Mouse (Mus musculus) right cerebral cortex, postnatal 4 days (tissue): Measurements from ENCODE around the gene Suclg1.
A peak's percentile ranks its signal among the peaks of the same experiment; 100 is the strongest.

Experiments
- DNase-seq: peaks from one replicate; pipeline ENCODE4 v3.0.0-alpha.2; 2022

Gene Suclg1

DNA sequence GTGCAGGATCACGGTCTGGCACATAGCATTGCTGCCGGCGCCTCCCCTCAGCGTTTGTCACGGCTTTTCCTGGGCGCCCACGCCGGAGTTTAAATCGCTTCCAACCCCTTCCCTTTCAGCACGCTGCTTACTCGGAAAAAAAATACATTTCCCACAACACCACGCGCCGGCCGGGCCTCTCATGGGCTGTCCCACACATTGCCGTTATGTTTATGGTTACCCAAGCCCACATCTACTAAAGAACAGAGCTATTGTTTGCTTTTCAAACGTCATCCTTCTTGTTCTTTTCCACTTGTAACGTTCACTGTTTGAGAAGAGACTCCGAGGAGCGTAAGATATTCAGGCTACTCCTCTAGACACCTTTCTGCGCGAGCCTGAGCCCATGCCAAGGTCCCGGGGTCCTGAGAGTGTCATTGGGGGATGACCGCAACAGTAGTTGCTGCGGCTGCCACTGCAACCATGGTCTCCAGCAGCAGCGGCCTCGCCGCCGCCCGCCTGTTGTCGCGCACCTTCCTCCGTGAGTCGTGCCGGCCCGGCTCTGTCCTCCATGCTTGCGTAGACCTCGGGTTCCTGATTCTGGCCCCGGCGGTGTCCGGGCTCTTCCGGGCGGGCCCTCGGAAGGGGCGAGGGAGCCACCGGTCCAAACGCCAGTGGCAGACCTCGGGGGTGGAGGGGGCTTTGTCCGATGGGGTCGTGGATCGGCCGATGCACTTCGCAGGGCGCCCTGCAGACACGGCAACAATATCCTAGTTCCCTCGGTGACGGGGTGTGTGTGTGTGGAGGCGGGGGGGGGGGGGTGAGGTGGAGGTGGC lies at the start of gene Suclg1:
Suclg1 (plus strand) TSS at position 146 of the 812 bp plus-strand sequence.
- peak; percentile 82 for DNase-seq

DNA sequence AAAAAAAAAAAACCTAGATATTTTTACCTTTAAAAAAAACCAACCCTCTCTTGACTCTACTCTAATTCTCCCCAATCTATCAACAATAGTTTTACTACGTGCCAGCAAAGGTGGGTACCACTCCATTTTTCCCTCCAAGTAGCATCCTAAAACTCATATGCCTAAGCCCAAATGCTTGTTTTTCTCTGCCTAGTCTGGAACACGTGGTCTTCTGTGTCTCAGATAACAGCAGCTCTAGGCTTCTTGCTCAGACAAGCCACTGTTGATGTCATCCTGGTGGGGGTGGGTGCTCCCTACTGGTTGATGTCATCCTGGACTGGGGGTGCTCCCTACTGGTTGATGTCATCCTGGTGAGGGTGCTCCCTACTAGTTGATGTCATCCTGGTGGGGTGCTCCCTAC lies 44.5 kb upstream of the Suclg1 start:
- DNase-seq, result no peak

DNA sequence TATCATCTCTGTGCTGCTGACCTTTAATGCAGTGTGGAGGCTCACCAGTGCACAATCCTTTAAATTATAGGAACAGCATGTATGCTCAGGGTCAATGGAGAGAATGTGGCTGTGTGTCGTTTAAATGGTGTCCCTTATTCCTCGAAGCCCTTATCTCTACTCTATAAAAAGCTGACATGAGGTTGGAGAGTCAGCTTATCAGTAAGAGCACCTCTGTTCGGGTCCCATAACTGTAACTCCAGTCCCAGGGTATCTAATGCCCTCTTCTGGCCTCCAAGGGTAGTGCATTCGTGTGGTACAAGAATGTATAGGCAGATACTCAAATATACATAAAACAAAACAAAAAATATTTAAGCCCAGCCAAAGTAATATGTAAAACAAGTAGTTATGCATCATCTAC lies 43.2 kb upstream of the Suclg1 start:
- DNase-seq, result no peak

DNA sequence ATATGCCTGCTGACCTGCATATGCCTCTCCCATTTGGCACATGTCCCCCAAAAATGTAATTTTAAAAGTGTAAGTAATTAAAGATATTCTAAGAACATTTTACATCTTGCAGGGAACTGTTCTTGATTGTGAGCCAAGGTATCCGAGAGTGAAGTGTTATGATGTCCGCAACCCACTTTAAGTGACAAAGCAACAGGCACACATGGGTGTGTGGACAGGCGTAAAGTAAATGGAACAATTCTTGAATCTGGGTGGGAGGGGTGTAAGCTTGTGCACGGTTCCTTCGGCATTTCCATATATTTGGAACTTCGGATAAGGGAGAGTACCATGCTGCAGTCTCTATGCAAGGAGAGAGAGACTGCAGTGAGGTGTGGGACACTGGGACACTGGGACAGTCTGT lies 38.6 kb upstream of the Suclg1 start:
- no peak for DNase-seq

DNA sequence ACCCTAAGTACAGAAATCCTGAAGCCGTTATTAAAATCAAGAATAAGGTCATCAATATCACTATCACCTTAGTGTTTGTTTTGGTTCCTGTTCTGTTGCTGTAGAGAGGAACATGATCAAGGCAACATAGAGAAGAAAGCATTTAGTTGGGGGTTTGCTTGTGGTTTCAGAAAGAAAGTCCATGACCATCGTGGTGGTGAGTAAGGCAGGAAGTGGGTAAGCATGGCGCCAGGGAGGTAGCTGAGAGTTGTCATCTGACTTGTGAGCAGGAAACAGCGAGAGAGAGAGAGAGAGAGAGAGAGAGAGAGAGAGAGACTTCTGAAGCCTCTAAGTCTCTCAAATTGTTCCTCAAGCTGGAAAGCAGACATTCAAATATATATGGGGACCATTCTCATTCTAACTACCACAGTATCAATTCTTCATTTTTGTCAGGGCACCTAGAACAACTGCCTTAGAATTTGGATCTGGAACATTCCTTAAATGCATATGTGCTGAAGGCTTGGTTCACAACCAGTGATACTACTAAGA lies 37.7 kb upstream of the Suclg1 start:
- DNase-seq, result no peak

DNA sequence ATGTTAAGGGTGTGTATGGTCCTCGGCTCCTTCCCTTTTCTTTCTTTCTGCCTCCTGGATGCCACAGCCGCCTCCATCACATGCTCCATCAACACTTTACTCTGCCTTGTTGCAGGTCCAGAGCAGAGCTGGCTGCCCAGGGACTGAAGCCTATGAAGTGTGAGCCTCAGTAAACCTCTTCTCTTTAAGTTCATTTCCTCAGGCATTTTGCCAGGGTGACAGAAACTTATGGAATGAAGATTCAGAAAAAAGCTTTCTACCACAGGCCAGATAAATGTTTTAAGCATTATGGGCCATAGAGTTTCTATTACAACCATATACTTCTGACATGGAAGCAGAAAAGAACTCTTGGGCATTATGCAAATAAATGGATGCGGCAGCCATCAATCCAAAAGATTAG lies 37.1 kb upstream of the Suclg1 start:
- DNase-seq, result no peak

DNA sequence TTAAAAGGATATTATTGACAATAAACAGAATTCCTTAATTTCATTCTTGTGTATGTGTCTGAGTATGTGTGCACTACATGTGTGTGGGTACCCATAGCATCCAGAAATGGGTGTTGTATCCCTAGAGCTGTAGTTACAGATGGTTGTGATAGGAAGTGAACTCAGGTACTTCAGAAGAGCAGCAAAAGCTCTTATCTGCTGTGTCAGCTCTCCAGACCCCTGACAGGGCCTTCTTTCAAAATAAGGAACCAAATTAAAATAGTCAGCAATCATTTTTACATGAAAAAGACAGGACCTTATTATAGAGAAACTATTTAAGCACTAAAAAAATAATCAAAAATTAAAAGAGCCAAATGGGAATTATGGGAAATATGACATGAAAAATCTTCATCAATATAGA lies 36.6 kb upstream of the Suclg1 start:
- DNase-seq, result no peak

DNA sequence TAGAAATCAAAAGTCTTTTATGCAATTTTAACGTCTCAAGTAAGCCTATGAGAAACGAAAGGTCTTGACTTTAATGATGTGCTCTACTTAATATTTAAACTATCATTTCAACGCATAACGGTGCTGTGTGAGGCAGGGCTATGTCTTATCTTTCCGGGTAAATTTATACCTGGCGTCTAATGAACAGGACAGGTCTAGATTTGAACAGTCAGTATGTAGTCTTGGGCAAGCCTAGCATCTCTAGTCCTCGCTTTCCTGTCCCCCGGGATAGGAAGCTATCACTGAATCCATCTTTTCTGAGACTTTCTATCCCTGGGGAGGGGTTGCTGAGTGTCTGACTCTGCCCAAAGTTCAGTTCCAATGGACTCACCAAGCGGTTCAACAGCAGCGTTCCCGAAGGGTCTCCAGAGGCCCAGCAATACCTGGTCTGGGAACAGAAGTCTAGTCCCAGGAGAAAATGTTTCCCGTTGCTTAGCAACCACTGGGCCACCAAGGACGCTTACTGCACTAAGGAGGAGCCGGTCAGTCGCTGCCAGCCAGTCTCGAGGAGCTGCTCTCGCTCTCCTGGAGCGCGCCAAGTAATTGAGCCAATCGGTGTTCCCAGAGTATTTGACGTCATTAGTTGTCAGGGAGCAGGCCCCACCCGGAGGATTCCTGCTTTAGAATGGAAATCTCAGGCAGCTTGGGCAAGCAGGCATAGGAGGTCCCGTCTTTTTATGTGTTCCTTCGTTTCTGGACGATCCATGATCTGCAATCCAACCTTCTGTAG lies 26.8 kb upstream of the Suclg1 start, which contains the start of gene Dnah6:
Dnah6 (minus strand) TSS at position 463 of the 769 bp plus-strand sequence.
- DNase-seq, result peak; percentile 81

DNA sequence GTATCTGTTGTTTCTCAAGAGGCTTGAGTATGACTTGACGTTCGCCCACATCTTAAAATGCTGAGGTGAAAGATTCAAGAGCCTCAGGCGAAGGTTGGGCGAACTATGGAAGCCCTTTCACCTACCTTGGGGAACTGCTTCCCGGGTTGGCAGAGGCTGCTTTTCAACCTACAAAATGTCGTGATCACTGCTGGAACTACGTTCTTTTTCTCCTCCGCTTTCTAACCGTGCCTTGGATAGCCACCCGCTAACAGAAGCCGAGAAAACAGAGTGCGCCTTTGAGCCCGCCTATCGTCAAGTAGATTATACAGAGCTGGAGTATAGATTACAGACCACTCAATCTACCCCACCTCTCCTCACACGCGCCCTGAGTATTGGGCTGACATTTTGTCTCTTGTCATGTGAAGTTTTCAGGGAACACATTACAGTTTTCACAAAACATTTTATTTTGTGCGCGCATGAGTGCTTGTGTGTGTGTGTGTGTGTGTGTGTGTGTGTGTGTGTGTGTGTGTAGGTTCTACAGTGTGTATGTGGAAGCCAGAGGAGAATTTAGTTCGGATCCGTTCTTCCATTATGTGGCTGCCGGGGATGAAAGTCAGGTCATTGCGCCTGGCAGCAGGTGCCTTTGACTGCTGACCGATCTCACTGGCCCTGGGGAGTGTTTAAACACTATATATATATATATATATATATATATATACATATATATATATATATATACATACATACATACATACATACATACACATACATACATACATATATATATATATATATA lies 26.0 kb upstream of the Suclg1 start:
- DNase-seq, result peak; percentile 29

DNA sequence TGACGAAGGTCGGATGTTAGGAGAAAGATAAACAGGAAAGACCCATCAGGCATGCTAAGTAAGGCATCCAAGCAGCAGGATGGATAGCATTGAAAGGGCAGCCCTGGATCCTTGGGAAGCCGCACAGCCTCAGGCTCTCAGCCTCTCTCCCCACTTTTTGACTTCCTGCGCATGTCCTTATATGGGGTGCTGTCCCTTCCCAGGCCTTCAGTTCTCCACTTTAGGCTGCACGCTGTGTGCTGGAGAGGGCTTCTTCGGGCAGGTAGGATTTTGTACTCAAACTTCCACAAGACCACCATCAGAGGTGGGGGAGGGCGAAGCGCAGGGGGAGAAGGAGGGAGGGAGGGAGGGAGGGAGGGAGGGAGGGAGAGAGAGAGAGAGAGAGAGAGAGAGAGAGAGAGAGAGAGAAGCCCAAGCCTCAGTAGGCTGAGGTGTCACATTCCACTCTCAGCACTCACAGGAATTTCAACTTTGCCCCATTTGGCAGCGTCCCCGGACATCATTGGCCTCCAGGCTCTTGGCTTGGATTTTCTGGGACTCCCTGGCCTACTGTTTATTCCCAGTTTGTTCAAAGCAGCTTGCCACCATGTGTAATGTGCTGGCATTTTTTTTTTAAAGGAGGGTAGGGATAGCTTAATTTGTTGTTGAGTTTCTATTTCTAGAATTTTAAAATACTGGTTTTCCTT lies 25.2 kb upstream of the Suclg1 start:
- DNase-seq, result peak; percentile 61

DNA sequence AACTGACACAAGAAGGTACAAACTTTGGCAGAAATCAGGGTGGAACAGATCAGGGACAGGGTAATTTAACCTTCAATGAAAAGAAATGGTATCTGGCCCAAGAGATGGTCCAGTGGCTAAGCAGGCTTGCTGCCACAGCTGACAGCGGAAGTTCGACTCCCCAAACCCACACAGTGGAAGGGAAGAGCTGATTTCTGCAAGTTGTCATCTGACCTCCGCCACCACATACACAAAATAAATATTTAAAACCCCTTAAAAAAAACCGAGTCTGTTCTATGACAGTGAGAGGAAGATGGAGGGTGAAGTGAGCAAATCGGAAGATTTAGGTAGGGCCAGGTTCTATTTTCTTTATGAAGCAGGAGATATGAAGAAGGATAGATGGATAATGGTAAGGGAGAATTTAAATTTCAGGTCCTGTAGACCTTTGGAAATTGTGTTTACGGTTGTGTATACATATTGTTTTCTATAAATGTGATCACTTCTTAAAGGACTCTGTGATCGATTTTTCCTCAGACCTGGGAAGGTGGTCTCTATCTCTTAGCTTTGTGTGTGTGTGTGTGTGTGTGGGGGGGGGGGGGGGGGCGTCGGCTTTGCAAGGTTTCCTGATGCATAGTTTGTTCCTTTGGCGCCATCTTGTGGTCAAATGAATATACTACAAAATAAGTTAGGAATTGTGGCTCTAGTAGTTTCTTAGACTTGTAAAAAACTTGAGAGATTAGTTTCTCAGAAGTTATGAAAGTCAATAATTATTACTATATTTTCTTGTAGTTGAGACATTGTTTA lies 20.6 kb upstream of the Suclg1 start:
- no peak for DNase-seq

DNA sequence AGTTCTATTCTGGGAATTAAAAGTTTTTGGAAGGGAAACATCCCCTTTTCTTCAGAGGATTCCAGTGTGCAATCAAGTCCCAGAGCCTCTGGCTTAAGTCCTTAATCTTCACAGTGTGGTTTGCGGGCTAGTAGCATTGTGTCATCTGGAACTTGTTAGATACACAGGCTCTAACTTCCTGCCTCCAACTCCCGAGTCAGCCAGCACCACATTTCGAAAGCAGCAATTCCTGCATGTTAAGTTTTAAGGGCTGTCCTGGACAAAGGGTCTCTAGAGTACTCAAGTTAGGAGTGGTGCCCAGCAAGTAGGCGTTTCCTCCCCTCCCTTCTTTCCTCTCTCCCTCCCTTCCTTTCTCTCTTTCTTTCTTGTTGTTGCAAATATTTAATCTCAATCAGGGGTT lies 19.8 kb upstream of the Suclg1 start:
- DNase-seq, result no peak

DNA sequence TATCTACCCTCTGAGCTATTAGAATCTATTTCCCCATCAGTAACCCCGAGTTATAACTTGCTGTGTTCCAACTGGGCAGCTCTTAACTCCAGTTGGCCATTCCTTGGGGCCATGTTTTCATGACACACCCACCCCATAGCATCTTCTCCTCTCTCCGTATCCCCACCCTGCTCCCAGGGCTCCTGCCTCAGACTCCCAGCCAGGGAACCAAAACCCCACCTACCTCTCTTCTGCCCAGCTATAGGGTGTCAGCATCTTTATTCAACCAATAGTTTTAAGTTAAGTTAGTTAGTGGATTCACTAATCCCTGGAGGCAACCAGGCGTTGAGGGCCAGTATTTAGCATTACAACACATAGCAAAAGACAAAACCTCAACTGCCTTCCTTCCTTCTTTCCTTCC lies 19.3 kb upstream of the Suclg1 start:
- DNase-seq, result no peak

DNA sequence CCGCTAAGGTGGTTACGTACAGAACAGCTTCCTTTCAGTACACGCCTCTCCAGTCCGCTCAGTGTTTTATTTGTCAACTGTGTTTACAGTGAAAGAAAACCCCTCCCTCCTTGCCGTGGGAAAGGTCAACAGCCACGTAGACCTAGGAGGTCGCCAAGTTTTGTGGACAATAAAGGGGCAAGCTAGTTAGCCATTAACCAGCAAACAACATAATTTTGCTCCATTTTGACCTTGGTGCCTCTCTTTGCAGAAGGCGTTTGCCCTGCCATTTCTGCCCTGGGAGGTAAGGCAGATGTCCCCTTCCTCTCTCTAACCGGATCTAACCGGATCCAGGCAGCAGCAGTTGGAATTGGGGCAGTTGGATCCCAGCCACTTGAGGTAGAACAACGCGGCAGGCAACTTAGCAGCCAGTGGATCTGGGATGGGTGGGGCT lies 16.0 kb upstream of the Suclg1 start:
- DNase-seq, result no peak

DNA sequence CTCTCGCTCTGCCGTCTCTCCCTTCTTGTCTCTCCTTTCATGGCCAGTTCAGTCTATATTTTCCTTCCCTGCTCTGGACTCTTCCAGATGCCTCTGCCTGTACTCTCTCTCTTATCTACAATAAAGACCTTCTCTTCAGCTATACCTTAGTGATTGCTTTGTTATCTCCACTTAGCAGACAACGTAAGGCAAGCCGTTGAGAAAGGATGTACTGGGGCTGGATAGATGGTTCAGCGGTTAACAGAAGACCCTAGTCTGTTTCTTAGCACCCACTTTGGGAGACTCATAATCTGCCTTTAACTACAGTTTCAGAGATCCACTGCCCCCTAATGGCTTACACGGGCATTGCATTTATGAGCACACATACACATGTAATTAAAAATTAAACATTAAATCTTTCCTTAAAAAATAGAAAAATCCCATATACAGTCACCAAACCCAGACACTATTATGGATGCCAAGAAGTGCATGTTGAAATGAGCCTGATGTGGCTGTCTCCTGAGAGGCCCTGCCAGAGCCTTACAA lies 14.9 kb upstream of the Suclg1 start:
- no peak for DNase-seq

DNA sequence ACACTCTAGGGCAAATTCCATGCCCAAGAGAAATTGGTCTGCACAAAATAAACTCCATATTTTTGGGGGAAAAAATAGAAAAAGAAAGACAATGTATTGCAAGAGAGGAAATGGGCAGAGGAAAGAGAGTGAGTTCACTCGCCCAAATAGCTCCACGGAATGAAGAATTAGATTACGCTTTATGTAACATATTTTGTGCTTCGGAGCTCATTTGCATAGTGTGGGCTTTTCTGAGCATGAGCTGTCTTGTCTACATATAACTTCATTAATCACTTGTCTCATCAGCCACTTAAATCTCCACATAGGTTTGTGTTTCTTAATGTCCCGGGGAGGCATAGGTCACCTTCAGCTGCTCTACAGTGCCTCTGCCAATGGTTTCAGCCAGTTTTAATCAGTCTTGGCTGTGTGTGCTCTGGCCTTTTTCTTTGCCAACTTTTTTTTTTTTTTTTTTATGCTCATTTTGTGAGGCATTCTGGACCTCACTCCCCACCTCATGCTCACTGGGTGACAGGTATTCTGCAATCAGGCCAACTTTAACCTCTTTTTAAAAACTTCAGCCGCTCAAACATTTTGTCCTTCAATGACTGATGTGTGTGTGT lies 13.8 kb upstream of the Suclg1 start:
- no peak for DNase-seq

DNA sequence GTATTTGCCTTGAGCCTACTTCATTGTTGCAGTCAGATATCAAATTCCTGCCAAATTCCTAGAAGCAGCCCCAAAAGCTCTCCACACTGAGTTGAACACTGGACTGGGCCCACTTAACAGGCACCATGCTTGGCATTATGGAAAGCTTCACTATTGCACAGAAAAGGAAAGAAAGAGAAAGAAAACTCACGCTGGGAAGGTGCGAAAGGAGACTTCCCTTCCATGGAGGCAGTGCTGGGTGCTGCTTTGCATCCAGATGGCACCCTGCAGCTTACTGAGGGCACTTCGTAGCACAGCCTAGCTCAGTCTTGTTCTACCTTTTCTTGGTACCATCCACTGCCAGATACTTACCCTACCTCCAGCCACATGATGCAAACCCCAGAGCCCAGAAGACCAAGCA lies 12.5 kb upstream of the Suclg1 start:
- no peak for DNase-seq

DNA sequence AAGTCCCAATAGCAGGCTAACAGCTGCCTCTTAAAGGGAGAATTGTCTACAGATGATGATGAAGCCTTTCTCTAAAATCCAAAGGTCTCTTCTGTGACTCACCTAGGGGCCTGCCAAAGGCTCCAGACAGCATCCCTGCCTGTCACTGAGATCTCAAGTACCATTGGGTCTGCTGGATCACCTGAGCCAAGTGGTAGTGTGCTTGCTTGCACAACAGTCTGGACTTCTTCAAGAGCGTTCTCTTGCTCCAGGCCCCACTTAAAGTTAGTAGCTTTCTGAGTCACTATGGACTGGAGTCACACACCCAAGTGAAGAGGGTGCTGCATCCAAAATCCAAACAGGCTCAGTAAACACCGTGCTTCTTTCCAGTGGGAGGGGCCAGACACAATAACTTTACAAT lies 1.4 kb upstream of the Suclg1 start:
- DNase-seq, result no peak

DNA sequence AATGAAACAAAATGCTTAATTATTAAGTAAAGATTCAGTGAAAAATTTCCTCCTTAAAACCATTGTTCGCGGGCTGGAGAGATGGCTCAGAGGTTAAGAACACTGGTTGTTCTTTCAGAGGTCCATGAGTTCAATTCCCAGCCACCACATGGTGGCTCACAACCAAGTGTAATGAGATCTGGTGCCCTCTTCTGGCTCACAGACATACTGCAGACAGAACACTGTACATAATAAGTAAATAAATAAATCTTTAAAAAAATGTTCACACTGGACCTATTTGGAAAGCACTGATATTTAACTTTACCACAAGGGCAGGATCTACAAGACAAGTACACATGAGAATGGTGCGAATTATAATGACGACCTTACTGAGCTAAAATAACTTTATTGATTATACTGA lies 730 bp upstream of the Suclg1 start:
- peak; percentile 30 for DNase-seq

DNA sequence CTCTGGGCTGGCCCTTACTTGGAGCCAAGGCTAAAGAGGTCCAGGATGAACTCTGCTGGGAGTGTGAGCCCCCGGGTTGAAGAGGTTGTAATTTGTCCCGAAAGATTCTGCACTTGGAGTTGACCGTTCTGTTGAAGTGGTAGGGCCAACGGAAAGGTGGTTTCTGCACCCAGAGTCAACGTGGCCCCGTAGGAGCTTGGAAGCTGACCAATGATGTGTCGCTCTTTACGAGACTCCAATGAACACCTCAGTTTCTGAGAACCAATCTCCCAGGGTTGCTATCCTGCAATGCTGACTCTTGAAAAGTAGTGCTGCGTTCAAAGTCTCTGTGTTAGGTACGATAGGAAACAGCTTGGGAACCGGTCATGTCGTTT lies 854 bp downstream of the Suclg1 start:
- no peak for DNase-seq

DNA sequence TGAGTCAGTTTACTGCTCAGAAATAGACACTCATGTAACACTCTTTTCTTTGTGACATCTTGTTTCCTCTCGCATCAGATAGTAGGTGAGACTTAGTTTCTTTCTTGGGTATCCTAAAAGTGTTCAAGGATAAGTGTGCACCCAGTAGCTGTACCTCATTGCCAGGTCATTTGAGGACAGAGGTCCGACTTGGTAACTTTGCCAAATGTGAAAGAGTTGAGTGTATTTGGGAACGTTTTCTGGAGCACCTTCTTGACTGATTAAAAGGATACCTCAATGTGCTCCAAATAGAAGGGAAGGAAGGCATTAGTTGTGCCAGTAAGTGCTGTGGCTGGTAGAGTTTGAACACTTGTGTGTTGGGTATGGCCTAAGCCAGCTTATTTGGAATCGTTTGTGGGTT lies 1.7 kb downstream of the Suclg1 start:
- DNase-seq, result no peak
